Mouse (Mus musculus) erythroblast, embryonic 14.5 days (primary cell): Measurements from ENCODE around the gene Tbccd1. TPM values are rescaled to one million over a fixed set of nuclear protein-coding genes. Genes with fewer than 3 reads are reported as not detected.

Experiments
- H3K27me3 ChIP-seq: 2 replicates; pipeline ENCODE4 v1.6.1; 2012; ENCODE audit warnings: inconsistent platforms; ENCODE audit not compliant: control insufficient read depth
- H3K36me3 ChIP-seq: 2 replicates; pipeline ENCODE4 v1.6.1; 2012; ENCODE audit warnings: mild to moderate bottlenecking, inconsistent platforms; ENCODE audit not compliant: control insufficient read depth
- H3K4me1 ChIP-seq: 2 replicates; pipeline ENCODE4 v1.6.1; 2012; ENCODE audit warnings: inconsistent platforms; ENCODE audit not compliant: control insufficient read depth
- H3K4me3 ChIP-seq: replicated peaks from 2 replicates; pipeline ENCODE3; 2012; ENCODE audit warnings: moderate library complexity, mild to moderate bottlenecking, inconsistent platforms
- H3K9me3 ChIP-seq: 2 replicates; pipeline ENCODE4 v1.6.1; 2012; ENCODE audit warnings: low read length, inconsistent platforms, mixed read lengths; ENCODE audit not compliant: control insufficient read depth
- GATA1 ChIP-seq: IDR thresholded peaks from 2 replicates; pipeline ENCODE4 v1.6.1; 2012; ENCODE audit warnings: low read length, inconsistent platforms, mixed read lengths
- TAL1 ChIP-seq: IDR thresholded peaks from 3 replicates; pipeline ENCODE4 v1.6.1; 2012; ENCODE audit warnings: low read length, inconsistent platforms, mixed read lengths
- polyA plus RNA-seq: library from polyadenylated mRNA; stranded (reverse); fragments of >175 nt; gene quantifications from 2 replicates; pipeline ENCODE4 v1.2.3, GENCODE M21; 2012

Gene Tbccd1
- polyA plus RNA-seq: 1.2 TPM in 2 replicates

DNA sequence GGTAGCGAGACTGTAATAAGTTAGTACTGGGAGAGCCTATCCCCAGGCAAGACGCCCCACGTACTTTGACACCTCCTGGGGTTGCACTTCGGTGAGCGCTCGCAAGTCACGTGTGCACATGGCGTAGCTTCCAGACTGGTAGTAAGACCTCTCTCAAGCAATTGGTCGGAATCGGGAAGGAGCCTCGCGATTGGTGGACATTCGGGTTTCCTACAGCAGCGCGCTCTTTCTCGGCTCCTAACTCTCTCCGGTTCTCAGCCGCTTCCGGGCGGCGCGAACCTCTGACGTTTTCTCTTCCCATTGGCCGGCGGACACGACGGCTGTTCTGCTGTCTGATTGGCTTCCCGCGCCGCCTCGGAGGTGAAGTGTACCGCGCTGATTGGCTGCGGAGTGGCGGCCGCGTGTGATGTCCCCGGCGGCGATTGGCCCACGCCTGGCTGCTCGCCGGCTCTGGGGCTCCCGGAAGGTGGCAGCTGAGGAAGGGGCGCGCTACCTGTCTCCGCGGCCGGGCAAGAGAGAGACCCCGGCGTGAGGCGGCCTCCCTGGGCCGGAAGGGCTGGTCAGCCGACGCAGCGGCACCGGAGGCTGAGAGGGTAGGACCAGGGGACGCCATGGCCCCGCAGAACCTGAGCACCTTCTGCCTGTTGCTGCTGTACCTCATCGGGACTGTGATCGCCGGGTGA lies at the start of gene Tbccd1, which contains the start of gene Dnajb11:
Gene Tbccd1 (minus strand): TSS at position 239 of the 683 bp plus-strand sequence.
Gene Dnajb11 (plus strand): TSS at position 415 of the 683 bp plus-strand sequence.
- peaks cover 63% of the 10 kb centered on the region for H3K4me1 ChIP-seq
- no peaks in the 10 kb centered on the region for H3K9me3 ChIP-seq
- peaks cover 62% of the 10 kb centered on the region for H3K36me3 ChIP-seq
- H3K27me3 ChIP-seq: no peaks in the 10 kb centered on the region
- TF ChIP-seq TAL1 (no peak), GATA1 (no peak)
- H3K4me3 ChIP-seq: peak within 1 kb of the TSS; percentile 90

DNA sequence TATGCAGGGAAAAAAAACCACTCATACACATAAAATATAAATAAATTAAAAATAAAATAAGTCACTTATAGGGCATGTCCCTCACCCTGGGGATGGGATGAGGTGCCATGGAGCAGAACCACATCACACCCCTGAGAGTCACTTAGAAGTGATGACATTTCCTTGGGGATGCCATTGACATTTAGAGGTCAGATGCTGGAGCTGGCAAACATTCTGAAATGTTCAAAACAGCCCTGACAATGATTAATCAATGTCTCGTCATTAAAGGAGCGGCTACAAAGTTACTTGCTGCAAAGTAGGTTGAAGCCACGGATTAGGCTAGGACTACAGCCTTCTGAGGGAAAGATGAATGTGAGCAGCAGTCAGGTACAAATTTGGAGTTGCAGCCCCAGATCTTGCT lies 43.9 kb upstream of the Tbccd1 start:
- Histone ChIP-seq H3K36me3 (peaks cover 3% of the 10 kb centered on the region; the same call in 1 of the 2 replicates), H3K27me3 (no peaks in the 10 kb centered on the region), H3K4me1 (no peaks in the 10 kb centered on the region), H3K4me3 (no peak overlapping the region), H3K9me3 (no peaks in the 10 kb centered on the region)
- TF ChIP-seq TAL1: no peak
- TF ChIP-seq GATA1: no peak

GRCm38 (mm10) chr16:22899866-22900570 lies 42.5 kb upstream of the Tbccd1 start:
- TF ChIP-seq GATA1 (no peak), TAL1 (no peak)
- H3K4me3 ChIP-seq: no peak overlapping the region
- peaks cover 3% of the 10 kb centered on the region; the same call in 1 of the 2 replicates for H3K36me3 ChIP-seq
- no peaks in the 10 kb centered on the region for H3K4me1 ChIP-seq
- no peaks in the 10 kb centered on the region for H3K27me3 ChIP-seq
- H3K9me3 ChIP-seq: no peaks in the 10 kb centered on the region

GRCm38 (mm10) chr16:22899346-22899745 lies 41.9 kb upstream of the Tbccd1 start:
- TF ChIP-seq GATA1 (no peak), TAL1 (no peak)
- Histone ChIP-seq H3K36me3 (peaks cover 3% of the 10 kb centered on the region; the same call in 1 of the 2 replicates), H3K9me3 (no peaks in the 10 kb centered on the region), H3K4me1 (no peaks in the 10 kb centered on the region), H3K4me3 (no peak overlapping the region), H3K27me3 (no peaks in the 10 kb centered on the region)

DNA sequence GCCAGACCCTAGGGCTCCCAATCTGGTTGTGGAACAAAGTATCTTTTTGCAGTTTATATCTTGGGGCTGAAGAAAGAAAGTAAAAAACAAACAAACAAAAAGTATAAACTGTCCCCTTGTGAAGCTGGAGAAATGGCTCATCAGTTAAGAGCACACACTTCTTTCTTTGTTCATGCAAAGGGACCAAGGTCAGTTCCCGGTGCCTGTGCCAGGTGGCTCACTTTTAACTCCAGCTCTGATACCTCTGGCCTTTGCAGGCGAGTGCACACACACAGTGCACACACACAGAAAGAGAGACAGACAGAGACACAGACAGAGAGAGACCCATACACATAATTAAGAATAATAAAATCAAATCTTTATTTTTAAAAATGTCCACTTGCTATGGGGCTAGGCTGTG lies 39.1 kb upstream of the Tbccd1 start:
- Histone ChIP-seq H3K4me3 (no peak overlapping the region), H3K4me1 (no peaks in the 10 kb centered on the region), H3K27me3 (no peaks in the 10 kb centered on the region), H3K36me3 (peaks cover 3% of the 10 kb centered on the region; the same call in 1 of the 2 replicates), H3K9me3 (no peaks in the 10 kb centered on the region)
- TF ChIP-seq TAL1 (no peak), GATA1 (no peak)

DNA sequence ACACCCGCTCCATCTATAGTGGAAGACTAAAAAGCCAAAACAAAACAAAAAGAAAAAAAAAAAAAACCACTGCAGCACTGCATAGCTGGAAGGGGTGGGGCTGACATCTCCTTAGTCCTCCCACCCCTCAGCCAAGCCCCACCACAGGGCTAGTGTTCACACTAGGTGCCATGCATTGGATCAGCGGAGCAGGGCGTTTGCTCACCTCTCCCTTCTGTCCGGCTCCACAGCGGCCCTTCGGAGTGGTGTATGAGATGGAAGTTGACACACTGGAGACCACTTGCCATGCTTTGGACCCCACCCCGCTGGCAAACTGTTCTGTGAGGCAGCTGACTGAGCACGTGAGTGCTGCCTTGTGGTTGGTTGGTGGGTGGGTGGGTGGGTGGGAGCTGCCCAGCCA lies 36.6 kb upstream of the Tbccd1 start:
- no peak overlapping the region for H3K4me3 ChIP-seq

GRCm38 (mm10) chr16:22891733-22892154 lies 34.3 kb upstream of the Tbccd1 start:
- no peaks in the 10 kb centered on the region for H3K9me3 ChIP-seq
- TF ChIP-seq GATA1 (no peak), TAL1 (no peak)
- H3K4me1 ChIP-seq: no peaks in the 10 kb centered on the region; the same call in 1 of the 2 replicates
- H3K4me3 ChIP-seq: peak overlapping the region; percentile 54
- peaks cover 2% of the 10 kb centered on the region for H3K27me3 ChIP-seq
- no peaks in the 10 kb centered on the region; the same call in 1 of the 2 replicates for H3K36me3 ChIP-seq

More for the DNA sequence above, 36.6 kb upstream of the Tbccd1 start:
- Histone ChIP-seq H3K36me3 (peaks cover 3% of the 10 kb centered on the region; the same call in 1 of the 2 replicates), H3K27me3 (peaks cover 2% of the 10 kb centered on the region), H3K4me1 (no peaks in the 10 kb centered on the region; the same call in 1 of the 2 replicates), H3K9me3 (no peaks in the 10 kb centered on the region)
- no peak for TF ChIP-seq GATA1
- no peak for TF ChIP-seq TAL1

DNA sequence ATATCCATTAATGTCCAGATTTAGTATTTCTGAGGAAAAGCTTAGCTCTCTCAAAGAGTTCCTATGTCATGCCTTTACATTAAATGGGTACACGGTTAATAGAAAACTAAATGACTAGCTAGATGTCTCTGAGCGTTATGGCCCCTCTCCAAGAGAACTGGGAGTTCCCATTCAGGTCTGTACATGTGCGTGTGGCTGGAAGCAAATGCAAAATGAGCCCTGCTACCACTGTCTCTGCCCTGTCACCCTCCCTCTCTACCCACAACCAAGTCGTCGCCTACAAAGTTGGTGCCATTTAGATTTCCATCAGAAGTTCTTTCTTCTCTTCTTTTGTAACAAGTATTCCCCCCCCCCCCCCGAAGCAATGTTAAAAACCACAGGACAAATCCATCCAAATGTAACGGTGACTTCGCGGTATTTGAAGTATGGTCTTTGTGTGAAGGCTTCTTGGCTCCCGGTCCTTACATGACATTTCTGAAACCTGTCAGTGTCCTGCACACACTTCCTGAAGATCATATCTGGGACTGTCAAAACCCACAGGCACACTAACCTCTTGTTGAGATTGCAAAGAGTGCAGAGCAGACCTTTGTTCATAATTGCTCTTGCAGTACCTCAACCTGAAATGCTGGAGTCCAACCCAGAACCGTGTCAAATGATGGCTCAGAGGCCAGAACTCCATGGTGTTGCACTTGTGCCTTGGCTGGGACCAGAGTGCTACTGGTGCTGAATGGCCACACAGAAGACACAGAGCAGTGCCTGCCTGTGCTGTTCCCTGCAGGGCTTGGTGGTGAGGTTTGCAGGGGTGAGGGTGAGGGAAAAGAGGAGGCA lies 33.4 kb upstream of the Tbccd1 start, which contains the start of gene Ahsg:
Gene Ahsg (plus strand): TSS at position 595 of the 828 bp plus-strand sequence.
- TF ChIP-seq TAL1 (no peak), GATA1 (no peak)
- Histone ChIP-seq H3K27me3 (peaks cover 2% of the 10 kb centered on the region), H3K4me3 (peak within 1 kb of the TSS; percentile 54)

More for the DNA sequence above, 33.4 kb upstream of the Tbccd1 start, which contains the start of gene Ahsg:
- no peaks in the 10 kb centered on the region; the same call in 1 of the 2 replicates for H3K4me1 ChIP-seq
- no peaks in the 10 kb centered on the region for H3K9me3 ChIP-seq
- no peaks in the 10 kb centered on the region; the same call in 1 of the 2 replicates for H3K36me3 ChIP-seq
